Mouse (Mus musculus): ENCODE results near the gene Fam216a. TPM values are rescaled to one million over a fixed set of nuclear protein-coding genes. Genes with fewer than 3 reads are reported as not detected.

Fam216a gene
- polyA plus RNA-seq (2012; rRNA removed): 84.8 and 92.8 TPM in 2 replicates

DNA sequence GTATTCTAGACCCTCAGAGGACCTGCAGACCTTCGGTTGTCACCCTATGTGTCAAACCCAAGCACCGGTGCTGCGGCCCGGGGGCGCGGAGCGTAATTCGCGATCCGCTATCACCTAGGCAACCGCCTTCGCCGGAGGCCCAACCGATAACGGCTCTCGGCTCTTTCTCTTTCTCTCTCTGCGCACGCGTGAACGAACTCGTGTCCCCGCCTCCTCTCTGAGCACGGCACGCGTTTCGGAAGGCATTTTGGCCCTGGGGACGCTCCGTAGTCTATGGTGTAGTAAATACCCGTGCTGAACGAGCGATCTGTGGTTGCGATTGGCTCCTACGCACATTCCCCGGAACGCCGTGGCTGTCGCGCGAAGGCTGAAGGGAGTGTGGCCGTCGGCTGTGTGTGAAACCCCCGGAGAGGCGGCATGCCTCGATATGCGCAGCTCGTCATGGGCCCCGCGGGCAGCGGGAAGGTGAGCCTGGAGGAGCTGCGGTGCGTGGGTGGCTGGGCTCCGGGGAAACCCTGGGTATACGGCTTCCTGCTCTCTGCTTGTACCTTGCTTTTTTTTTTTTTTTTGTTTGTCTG is at the start of gene Fam216a:
Gene Fam216a, minus strand, starts transcription at position 173 of the 578 bp plus-strand sequence.

DNA sequence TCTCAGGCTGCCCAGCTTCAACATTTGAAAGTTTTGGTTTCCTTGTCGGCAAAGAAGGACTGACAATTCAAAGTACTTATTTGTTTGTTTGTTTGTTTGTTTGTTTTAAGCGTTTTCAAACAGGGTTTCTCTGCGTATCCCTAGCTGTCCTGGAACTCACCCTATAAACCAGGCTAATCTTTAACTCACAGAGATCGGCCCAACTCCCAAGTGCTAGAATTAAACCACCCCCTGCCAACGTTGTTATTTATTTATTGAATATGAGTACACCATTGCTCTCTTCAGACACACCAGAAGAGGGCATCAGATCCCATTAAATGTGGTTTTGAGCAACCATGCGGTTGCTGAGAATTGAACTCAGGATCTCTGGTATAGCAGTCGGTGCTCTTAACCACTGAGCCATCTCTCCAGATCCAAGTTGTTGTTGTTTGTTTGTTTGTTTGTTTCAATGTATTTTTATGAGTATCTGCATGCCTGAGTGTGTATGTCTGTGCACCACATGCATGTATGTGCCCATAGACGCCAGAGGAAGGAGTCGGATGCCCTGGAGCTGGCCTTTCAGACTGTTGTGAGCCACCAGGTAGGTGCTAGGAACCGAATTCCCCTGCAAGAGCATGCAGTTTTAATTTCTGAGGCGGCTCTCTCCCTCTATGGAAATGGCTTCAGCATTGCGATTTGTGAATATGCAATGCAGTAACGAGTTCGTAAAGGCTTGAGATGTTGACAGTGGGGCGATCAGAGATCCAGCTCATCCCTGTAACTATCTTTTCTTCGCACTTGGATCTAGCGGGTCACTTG is 49.3 kb upstream of the Fam216a start, which contains the start of gene Anapc7:
Gene Anapc7, plus strand, starts transcription at position 423 of the 798 bp plus-strand sequence.

DNA sequence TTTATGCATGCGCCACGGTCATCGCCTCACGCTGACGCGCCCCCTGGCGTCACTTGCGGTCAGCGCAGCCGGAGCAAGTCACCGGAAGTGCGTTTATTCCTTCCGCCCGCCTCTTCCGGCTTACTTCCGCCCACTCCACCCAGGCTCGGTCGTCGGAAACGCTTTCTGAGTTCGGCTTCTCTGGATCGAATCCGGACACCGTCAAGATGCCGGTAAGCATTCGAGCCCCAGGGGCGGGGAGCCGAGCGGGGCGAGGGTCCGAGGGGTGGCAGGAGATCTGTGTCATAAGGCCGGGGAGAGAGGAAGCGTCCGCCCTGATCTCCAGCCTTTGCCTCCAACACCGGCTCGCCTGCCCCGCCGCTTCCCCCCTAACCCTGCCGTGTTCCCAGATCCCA is 19.6 kb upstream of the Fam216a start, which contains the start of gene Arpc3:
Gene Arpc3, plus strand, starts transcription at position 93 of the 395 bp plus-strand sequence.

DNA sequence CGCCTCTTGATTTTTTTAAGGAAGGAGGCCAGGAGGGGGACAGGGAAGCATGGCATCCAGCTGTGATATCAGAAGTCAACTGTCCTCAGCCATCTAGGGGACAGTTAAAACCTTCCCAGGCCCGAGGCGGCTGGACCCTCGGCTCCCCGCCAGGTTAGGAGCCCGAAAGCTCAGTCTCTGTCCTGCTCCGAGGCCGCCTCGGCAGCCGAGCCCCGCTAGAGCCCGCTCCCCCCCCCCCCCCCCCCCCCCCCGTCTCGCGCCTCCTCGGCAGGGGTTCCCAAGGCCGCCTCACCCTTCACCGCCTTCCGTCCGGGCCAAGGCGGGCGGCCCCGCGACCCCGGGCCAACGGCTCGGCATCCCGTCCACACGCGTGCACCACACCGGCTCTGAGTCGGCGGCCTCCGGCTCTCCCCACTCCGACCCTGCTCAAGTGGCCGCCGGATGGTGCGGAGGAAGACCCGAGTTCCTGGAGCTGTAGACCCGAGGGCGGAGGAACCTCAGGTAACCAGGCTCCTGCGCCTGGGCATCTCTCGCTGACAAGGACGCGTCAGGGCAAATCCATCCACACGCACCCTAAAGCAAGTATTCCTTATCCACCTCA is 473 bp downstream of the Fam216a start, which contains the start of gene Gpn3:
Gene Gpn3, plus strand, starts transcription at position 286 of the 601 bp plus-strand sequence.

DNA sequence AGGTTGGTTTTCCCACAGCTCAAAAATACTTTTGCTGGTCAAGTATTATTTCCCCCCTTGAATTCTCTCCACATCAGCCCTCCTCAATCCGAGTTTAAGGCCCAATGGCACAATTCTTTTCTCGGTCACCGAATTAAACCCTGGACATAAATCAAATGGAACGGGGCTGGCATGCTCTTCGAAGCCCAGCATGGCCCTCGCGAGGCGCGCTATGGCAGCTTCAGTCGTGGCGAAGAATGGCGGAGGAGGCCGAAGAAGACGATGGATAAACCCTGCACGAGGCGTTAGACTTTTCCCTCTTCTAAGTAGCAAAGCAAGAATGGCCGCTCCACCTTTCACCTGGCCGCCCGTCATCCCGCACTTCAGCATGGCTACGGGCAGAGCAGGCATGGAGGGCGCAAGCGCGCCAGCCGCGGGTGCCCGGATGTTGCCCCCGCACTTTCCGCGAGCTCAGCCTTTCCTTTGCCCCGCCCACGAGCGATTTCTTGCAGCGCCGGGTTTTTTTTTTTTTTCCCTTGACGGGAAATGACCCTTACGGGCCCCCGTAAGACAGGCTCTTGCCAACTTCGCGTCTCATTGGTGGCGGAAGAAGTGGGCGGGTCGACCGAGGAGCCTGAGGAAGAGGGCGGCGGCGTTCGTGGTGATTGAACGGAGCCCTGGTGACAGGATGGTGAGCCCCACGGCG is 18.2 kb downstream of the Fam216a start, which contains the start of the genes Rad9b and Vps29:
Gene Rad9b, minus strand, starts transcription at position 427 of the 685 bp plus-strand sequence.
Gene Vps29, plus strand, starts transcription at position 563 of the 685 bp plus-strand sequence.

Other genes with a start within 250 kb of the Fam216a start
- 0.06 TPM in 1 of 2 replicates, not detected in the other for gene Ccdc63, start 231.5 kb downstream of the Fam216a start, polyA plus RNA-seq (2012; rRNA removed)
- gene Ppp1cc, start 214.1 kb downstream of the Fam216a start, polyA plus RNA-seq (2012; rRNA removed): 365 and 385 TPM in 2 replicates
- gene Hvcn1, start 165.6 kb downstream of the Fam216a start, polyA plus RNA-seq (2012; rRNA removed): 6.6 and 8.2 TPM in 2 replicates
- gene Tctn1, start 107.9 kb downstream of the Fam216a start, polyA plus RNA-seq (2012; rRNA removed): 23.3 and 29.6 TPM in 2 replicates
- gene Pptc7, start 88.0 kb downstream of the Fam216a start, polyA plus RNA-seq (2012; rRNA removed): 12.5 and 13.1 TPM in 2 replicates
- 12.2 and 16.5 TPM in 2 replicates for gene Rad9b, start 18.1 kb downstream of the Fam216a start, polyA plus RNA-seq (2012; rRNA removed)
- gene Vps29, start 18.0 kb downstream of the Fam216a start, polyA plus RNA-seq (2012; rRNA removed): 88.1 and 118 TPM in 2 replicates
- gene Gpn3, start 488 bp downstream of the Fam216a start, polyA plus RNA-seq (2012; rRNA removed): 60.6 and 60.7 TPM in 2 replicates
- gene Arpc3, start 19.5 kb upstream of the Fam216a start, polyA plus RNA-seq (2012; rRNA removed): 236 and 238 TPM in 2 replicates
- gene Anapc7, start 49.3 kb upstream of the Fam216a start, polyA plus RNA-seq (2012; rRNA removed): 57.4 and 57.8 TPM in 2 replicates
- 106 and 110 TPM in 2 replicates for gene Atp2a2, start 129.9 kb upstream of the Fam216a start, polyA plus RNA-seq (2012; rRNA removed)
- gene Ift81, start 242.2 kb upstream of the Fam216a start, polyA plus RNA-seq (2012; rRNA removed): 28.0 and 37.7 TPM in 2 replicates